Mouse (Mus musculus) cortical plate, adult 2 months (tissue): ENCODE data around the gene Neu1.

ENCODE experiments used
- CTCF ChIP-seq: fragments of 200-500 bp; IDR thresholded peaks from 2 replicates; pipeline ENCODE4 v1.5.1; 2011; ENCODE audit warnings: mild to moderate bottlenecking, control low read depth, low read length; ENCODE audit not compliant: insufficient read depth; ENCODE audit errors: extremely low read depth
- POLR2A ChIP-seq: fragments of 200-500 bp; IDR thresholded peaks from 2 replicates; pipeline ENCODE4 v1.6.1; 2011; ENCODE audit warnings: mild to moderate bottlenecking, low read length, control low read depth; ENCODE audit not compliant: insufficient read depth; ENCODE audit errors: extremely low read depth

- no peak for TF ChIP-seq POLR2A
- no peak for TF ChIP-seq CTCF
These were observed 19.7 kb downstream of the Neu1 start for GRCm38 (mm10) chr17:34950514-34951455.
